Mouse (Mus musculus) myocyte (in vitro differentiated cells): ENCODE measurements around the gene Mknk1.

ENCODE experiments used
- CEBPB ChIP-seq: IDR thresholded peaks from 2 replicates; pipeline ENCODE4 v1.6.1; 2011; ENCODE audit warnings: mild to moderate bottlenecking, moderate library complexity; ENCODE audit not compliant: poor library complexity, insufficient read depth, severe bottlenecking
- E2F4 ChIP-seq: IDR thresholded peaks from one replicate; pipeline ENCODE4 v1.6.1; 2011; ENCODE audit warnings: mild to moderate bottlenecking, control low read depth, moderate library complexity; ENCODE audit not compliant: insufficient read depth
- MYOD1 ChIP-seq, 3 experiments: IDR thresholded peaks; one replicate each; pipeline ENCODE4 v1.6.1; 2011; ENCODE audit warnings: control low read depth in 2 of 3, low read depth in 2 of 3, mild to moderate bottlenecking in 2 of 3, moderate library complexity in 1 of 3; ENCODE audit not compliant: insufficient read length in 2 of 3, control insufficient read depth in 1 of 3
- POLR2A ChIP-seq: IDR thresholded peaks from one replicate; pipeline ENCODE4 v1.6.1; 2011; ENCODE audit warnings: low read depth, mild to moderate bottlenecking, control low read depth, moderate library complexity; ENCODE audit not compliant: insufficient read length
- SRF ChIP-seq: IDR thresholded peaks from one replicate; pipeline ENCODE4 v1.6.1; 2011; ENCODE audit warnings: low read depth; ENCODE audit not compliant: control insufficient read depth, insufficient read length
- TCF12 ChIP-seq: IDR thresholded peaks from one replicate; pipeline ENCODE4 v1.6.1; 2011; ENCODE audit warnings: mild to moderate bottlenecking, control low read depth; ENCODE audit not compliant: poor library complexity, insufficient read depth, severe bottlenecking
- USF1 ChIP-seq: IDR thresholded peaks from one replicate; pipeline ENCODE4 v1.6.1; 2011; ENCODE audit warnings: low read depth, mild to moderate bottlenecking, control low read depth, moderate library complexity

- no peak for TF ChIP-seq POLR2A
- TF ChIP-seq MYOD1 (IDR thresholded peaks at IDR 0.05; ENCODE audit: control insufficient read depth in 1 of 3, insufficient read length in 2 of 3, low read depth in 2 of 3) = no peak
- TF ChIP-seq E2F4 = no peak
- no peak for TF ChIP-seq SRF
- no peak for TF ChIP-seq TCF12
- TF ChIP-seq USF1 = no peak
- no peak for TF ChIP-seq CEBPB
Observed at GRCm38 (mm10) chr4:115850631-115851030, 11.6 kb downstream of the Mknk1 start.
